24 mouse cellular contexts compared by ENCODE assay signal in the genomic region with DNA sequence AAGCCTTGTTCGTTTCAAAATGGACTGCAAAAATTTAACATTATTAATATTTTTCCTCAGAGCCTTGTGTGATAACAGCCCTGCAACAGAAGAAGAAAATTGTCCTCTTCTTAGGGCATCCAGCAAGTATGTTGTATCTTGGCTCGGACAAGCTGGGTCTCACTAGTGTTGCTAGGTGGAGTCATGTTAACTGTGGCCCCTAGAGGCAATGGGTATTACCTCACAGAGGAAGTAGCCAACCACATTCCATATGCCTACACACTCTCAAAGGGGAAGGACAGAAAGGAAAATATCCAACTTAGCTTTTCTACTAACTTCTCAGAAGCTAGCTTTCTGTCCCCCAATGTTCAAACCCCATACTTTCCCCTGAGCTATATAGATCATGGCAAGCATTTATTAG. TPM values are rescaled to one million over a fixed set of nuclear protein-coding genes. Genes with fewer than 3 reads are reported as not detected.
DNase-seq lines count a peak whose midpoint lies in the region; ATAC-seq and TF ChIP-seq lines count a peak whose summit lies in the region.
"Had no signal": no experiment of that assay in that cellular context is flagged by ENCODE, and none has a peak within 500 bp of the region (broad histone marks: within the 10 kb centered on the region; RNA-seq: fewer than 3 reads in every experiment).

No protein-coding gene starts in this region.

- no peaks in the 10 kb centered on the region for H3K36me3 ChIP-seq in hindbrain, embryonic 14.5 days (replicated peaks; ENCODE audit: control insufficient read depth, insufficient read depth)
- no peaks in the 10 kb centered on the region for H3K36me3 ChIP-seq in hindbrain, postnatal 0 days (ENCODE audit: insufficient read depth, low read length)
- no peaks in the 10 kb centered on the region for H3K36me3 ChIP-seq in forebrain, embryonic 12.5 days (replicated peaks)
- H3K36me3 ChIP-seq: embryonic facial prominence, embryonic 10.5 days; forebrain, embryonic 10.5 days; forebrain, embryonic 15.5 days; heart, embryonic 12.5 days had no signal

- no peaks in the 10 kb centered on the region for H3K9me3 ChIP-seq in hindbrain, embryonic 14.5 days (ENCODE audit: control insufficient read depth, low read length)
- H3K9me3 ChIP-seq in hindbrain, postnatal 0 days (ENCODE audit: low read length) = no peaks in the 10 kb centered on the region
- no peaks in the 10 kb centered on the region for H3K9me3 ChIP-seq in forebrain, embryonic 12.5 days
- H3K9me3 ChIP-seq: embryonic facial prominence, embryonic 10.5 days; forebrain, embryonic 10.5 days; forebrain, embryonic 15.5 days; heart, embryonic 12.5 days had no signal

- H3K4me2 ChIP-seq in hindbrain, embryonic 14.5 days (replicated peaks) = no peak overlapping the region
- no peak overlapping the region for H3K4me2 ChIP-seq in hindbrain, postnatal 0 days (ENCODE audit: low read depth, low read length)
- no peak overlapping the region for H3K4me2 ChIP-seq in forebrain, embryonic 12.5 days
- H3K4me2 ChIP-seq: forebrain, embryonic 15.5 days; heart, embryonic 12.5 days had no signal

- no peak for TF ChIP-seq POLR2A in bone marrow macrophage, adult 2 months (IDR thresholded peaks at IDR 0.05; ENCODE audit: borderline replicate concordance, low read depth, low read length)

- H3K27me3 ChIP-seq in hindbrain, embryonic 14.5 days (ENCODE audit: control insufficient read depth, insufficient read depth, low read length) = no peaks in the 10 kb centered on the region
- H3K27me3 ChIP-seq in hindbrain, postnatal 0 days (ENCODE audit: insufficient read depth, low read length) = no peaks in the 10 kb centered on the region
- H3K27me3 ChIP-seq in forebrain, embryonic 12.5 days = no peaks in the 10 kb centered on the region
- H3K27me3 ChIP-seq: CH12.LX; forebrain, embryonic 15.5 days; heart, embryonic 12.5 days had no signal

- H3K4me1 ChIP-seq in hindbrain, embryonic 14.5 days (replicated peaks; ENCODE audit: control insufficient read depth, insufficient read depth, low read length) = no peaks in the 10 kb centered on the region; the same call in 1 of the 2 replicates
- no peaks in the 10 kb centered on the region for H3K4me1 ChIP-seq in hindbrain, postnatal 0 days (ENCODE audit: insufficient read depth, low read length)
- peaks cover 21% of the 10 kb centered on the region for H3K4me1 ChIP-seq in bone marrow macrophage, adult 2 months (ENCODE audit: control insufficient read depth, insufficient read depth, low read length)
- H3K4me1 ChIP-seq in forebrain, embryonic 12.5 days = no peaks in the 10 kb centered on the region
- H3K4me1 ChIP-seq: forebrain, embryonic 10.5 days; forebrain, embryonic 15.5 days; heart, embryonic 12.5 days had no signal

- DNase-seq in gastrocnemius, adult 18-20 months (ENCODE audit: low spot score) = peak; percentile 27
- no peak for DNase-seq in gastrocnemius, postnatal 4 days (ENCODE audit: low spot score in 2 of 2)
- peak; percentile 18 for DNase-seq in hindbrain, embryonic 14.5 days (ENCODE audit: low spot score)
- DNase-seq in hindbrain, postnatal 0 days (ENCODE audit: low spot score) = no peak
- no peak for DNase-seq in kidney, postnatal 4 days
- DNase-seq: adrenal gland, postnatal 14 days; cerebellum, adult 18-20 months; cerebellum, adult 9-11 months; cerebellum, postnatal 36 days; gastrocnemius, postnatal 14 days; heart, adult 2 months; kidney, adult 11 months had no signal

- no peak overlapping the region for H3K27ac ChIP-seq in hindbrain, embryonic 14.5 days
- no peak overlapping the region for H3K27ac ChIP-seq in hindbrain, postnatal 0 days
- peak overlapping the region; percentile 27; the same call in 1 of the 2 replicates for H3K27ac ChIP-seq in bone marrow macrophage, adult 2 months (ENCODE audit: insufficient read depth, low read depth, low read length)
- no peak overlapping the region for H3K27ac ChIP-seq in forebrain, embryonic 12.5 days
- H3K27ac ChIP-seq: embryonic facial prominence, embryonic 10.5 days; forebrain, embryonic 10.5 days; forebrain, embryonic 15.5 days; heart, adult 2 months had no signal

- 86% methylated on average over 2 of the region's 2 CpGs for WGBS in hindbrain, embryonic 14.5 days
- 80% methylated on average over 2 of the region's 2 CpGs for WGBS in hindbrain, postnatal 0 days
- WGBS in forebrain, embryonic 12.5 days = 74% methylated on average over 2 of the region's 2 CpGs

- no peak overlapping the region for H3K4me3 ChIP-seq in hindbrain, embryonic 14.5 days (replicated peaks; ENCODE audit: low read length)
- H3K4me3 ChIP-seq in hindbrain, postnatal 0 days (ENCODE audit: low read length) = no peak overlapping the region
- no peak overlapping the region for H3K4me3 ChIP-seq in bone marrow macrophage, adult 2 months (ENCODE audit: insufficient read depth, low read length)
- no peak overlapping the region for H3K4me3 ChIP-seq in forebrain, embryonic 12.5 days (replicated peaks)
- H3K4me3 ChIP-seq: embryonic facial prominence, embryonic 10.5 days; erythroblast, embryonic 14.5 days; forebrain, embryonic 10.5 days; forebrain, embryonic 15.5 days; heart, adult 2 months; heart, embryonic 12.5 days had no signal

- TF ChIP-seq CTCF in hindbrain, postnatal 0 days (IDR thresholded peaks at IDR 0.05; ENCODE audit: low read depth) = no peak
- no peak for TF ChIP-seq CTCF in bone marrow macrophage, adult 2 months (IDR thresholded peaks at IDR 0.05; ENCODE audit: low read depth, low read length)

- H3K9ac ChIP-seq in hindbrain, embryonic 14.5 days = no peak overlapping the region
- no peak overlapping the region for H3K9ac ChIP-seq in hindbrain, postnatal 0 days (replicated peaks; ENCODE audit: low read length)
- no peak overlapping the region for H3K9ac ChIP-seq in forebrain, embryonic 12.5 days
- H3K9ac ChIP-seq: forebrain, embryonic 15.5 days; heart, embryonic 12.5 days had no signal

- ATAC-seq in hindbrain, embryonic 14.5 days (ENCODE audit: low FRiP score) = no peak
- ATAC-seq in hindbrain, postnatal 0 days = no peak
- peak; percentile 65 for ATAC-seq in megakaryocyte, adult 5-6 weeks (ENCODE audit: poor library complexity, severe bottlenecking)
- ATAC-seq in forebrain, embryonic 12.5 days (ENCODE audit: low FRiP score) = no peak
- ATAC-seq: activated CD4-positive, CD25-positive, alpha-beta regulatory T cell, adult 4 months; forebrain, embryonic 15.5 days; hindbrain, embryonic 16.5 days; Patski had no signal

RNA-seq across cellular contexts. Expression of a gene that starts 56.9 kb away (rescaled TPM):
- 1 to 10 TPM in 1 of 2 experiments, under 1 TPM in 1; 0.55 to 1.4 TPM for total RNA-seq in gastrocnemius, adult 18-20 months (2021)
- 1 to 10 TPM; 1.7 to 2.5 TPM for total RNA-seq in gastrocnemius, postnatal 4 days (2021)
- 3.6 and 4.0 TPM in 2 replicates for polyA plus RNA-seq in hindbrain, embryonic 14.5 days (2014; fragmentation: Nextera tagmentation; extraction: Ambion mirVana)
- 2.8 and 6.4 TPM in 2 replicates for total RNA-seq in hindbrain, postnatal 0 days (2014; rRNA removed)
- polyA plus RNA-seq in hindbrain, postnatal 0 days (2015; fragmentation: Nextera tagmentation; extraction: Ambion mirVana) = 5.5 and 7.1 TPM in 2 replicates
- polyA plus RNA-seq in bone marrow macrophage, adult 2 months (2012; ENCODE audit: insufficient read depth, insufficient read length, missing spikeins) = not detected in 2 replicates
- 0.18 TPM in 1 of 2 replicates, not detected in the other for total RNA-seq in megakaryocyte, adult 5-6 weeks (2015)
- total RNA-seq in megakaryocyte, adult 5-6 weeks (2017) = 0.18 TPM in 1 of 2 replicates, not detected in the other
- 1.8 and 2.2 TPM in 2 replicates for polyA plus RNA-seq in forebrain, embryonic 12.5 days (2016; fragmentation: Nextera tagmentation; extraction: Ambion mirVana)
- polyA plus RNA-seq: erythroblast, embryonic 14.5 days had no signal

Comparison
In these comparisons a context has a peak if more than half of its experiments do, and no peak if none do; other contexts are left out.
1. DNase-seq: peak in gastrocnemius, adult 18-20 months (single experiment) and hindbrain, embryonic 14.5 days (single experiment); none in gastrocnemius, postnatal 4 days (0 of 2), hindbrain, postnatal 0 days (single experiment) and kidney, postnatal 4 days (0 of 2).